Mouse (Mus musculus): ENCODE results near the gene Nol9.

- no peak for TF ChIP-seq POLR2A (IDR thresholded peaks at IDR 0.05; ENCODE audit: control insufficient read depth, extremely low read depth, insufficient read depth, low read length, poor library complexity)
- no peak for TF ChIP-seq CTCF (IDR thresholded peaks at IDR 0.05; ENCODE audit: borderline replicate concordance, control insufficient read depth, extremely low read depth, insufficient read depth, low read length, poor library complexity)
These were observed 3.0 kb downstream of the Nol9 start for GRCm38 (mm10) chr4:152041924-152042641.
